Mouse (Mus musculus): Measurements from ENCODE around the gene Lgi2. TPM values are rescaled to one million over a fixed set of nuclear protein-coding genes. Genes with fewer than 3 reads are reported as not detected.

Lgi2 gene
- polyA plus RNA-seq, 1 experiment from 2014 or later = 1.8 TPM

DNA sequence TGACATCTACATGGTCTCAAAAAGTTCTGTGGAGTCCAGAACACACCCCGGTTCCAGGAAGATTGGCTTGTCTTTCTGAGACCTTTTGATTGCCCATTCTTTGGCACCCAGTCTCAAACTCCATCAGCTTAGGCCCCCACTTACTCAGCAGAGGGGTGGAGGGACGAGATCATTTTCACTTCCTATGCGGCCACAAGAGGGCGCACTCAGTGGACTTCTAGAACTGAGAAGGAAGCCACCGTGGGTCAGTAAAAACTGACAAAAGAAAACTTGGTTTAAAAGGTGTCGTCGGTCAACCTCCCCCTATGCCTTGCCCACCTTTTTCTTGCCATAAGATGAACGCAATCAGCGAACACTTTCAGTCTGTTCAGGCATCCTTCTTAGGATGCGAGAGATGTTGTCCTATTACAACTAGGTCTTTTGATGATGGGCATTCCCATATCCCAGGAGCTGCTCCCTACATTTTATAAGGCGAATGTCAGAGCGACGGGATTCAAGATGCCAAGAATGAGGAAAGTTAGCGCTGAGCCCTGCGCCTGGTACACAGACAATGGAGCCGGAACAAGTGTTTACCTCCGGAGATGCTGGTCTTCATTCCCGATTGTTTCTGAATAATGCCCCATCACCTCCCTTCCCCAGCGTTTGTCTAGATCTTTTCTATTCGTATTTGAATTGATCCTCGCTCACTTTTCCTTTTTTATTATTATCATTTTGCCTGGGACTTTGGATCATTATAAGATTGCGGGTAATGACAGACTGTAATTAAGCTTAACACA lies 50.8 kb downstream of the Lgi2 start:
- Histone ChIP-seq H3K4me1 (replicated peaks; ENCODE audit: control insufficient read depth, insufficient read depth, low read length) (no peaks in the 10 kb centered on the region), H3K36me3 (ENCODE audit: control insufficient read depth, insufficient read depth) (no peaks in the 10 kb centered on the region), H3K4me2 (replicated peaks; ENCODE audit: low read depth) (peak overlapping the region; percentile 57), H3K9me3 (ENCODE audit: control insufficient read depth) (no peaks in the 10 kb centered on the region), H3K27ac (ENCODE audit: low read depth, low read length) (no peak overlapping the region), H3K4me3 (ENCODE audit: low read depth, low read length) (peak overlapping the region; percentile 20), H3K27me3 (replicated peaks; ENCODE audit: control insufficient read depth, insufficient read depth, low read length) (no peaks in the 10 kb centered on the region), H3K9ac (ENCODE audit: low read depth, low read length) (no peak overlapping the region)
- no peak for ATAC-seq
- WGBS = 32% methylated on average over 22 of the region's 22 CpGs
- peak; percentile 86 for TF ChIP-seq CTCF (IDR thresholded peaks at IDR 0.05; ENCODE audit: low read depth)

DNA sequence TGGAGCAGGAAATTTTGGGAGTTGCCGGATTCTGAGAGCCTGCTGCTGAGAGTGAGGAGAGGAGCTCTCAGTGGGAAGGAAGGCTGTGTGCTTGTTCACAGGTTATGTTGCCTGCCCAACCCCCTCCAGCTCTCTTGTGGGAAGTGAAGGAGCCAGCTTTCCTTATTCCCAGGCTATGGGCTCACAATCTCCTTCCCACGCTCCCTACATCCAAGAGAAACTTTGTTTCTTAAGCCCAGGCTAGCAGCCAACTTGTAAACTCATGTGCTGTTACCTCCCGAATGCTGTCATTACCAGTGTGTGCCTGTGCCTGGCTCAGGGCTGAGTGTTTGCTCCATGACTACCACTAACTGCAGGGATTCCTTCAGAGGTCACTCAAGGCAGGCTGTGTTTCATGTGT lies 55.2 kb downstream of the Lgi2 start:
- no peak overlapping the region for H3K4me2 ChIP-seq (replicated peaks; ENCODE audit: low read depth)
- no peaks in the 10 kb centered on the region for H3K9me3 ChIP-seq (ENCODE audit: control insufficient read depth)
- no peak overlapping the region for H3K4me3 ChIP-seq (ENCODE audit: low read depth, low read length)
- no peak overlapping the region for H3K27ac ChIP-seq (ENCODE audit: low read depth, low read length)
- H3K9ac ChIP-seq (ENCODE audit: low read depth, low read length) = no peak overlapping the region
- no peaks in the 10 kb centered on the region for H3K36me3 ChIP-seq (ENCODE audit: control insufficient read depth, insufficient read depth)
- TF ChIP-seq CTCF (IDR thresholded peaks at IDR 0.05; ENCODE audit: low read depth) = no peak
- whole genome bisulfite sequencing = 67% methylated on average over 3 of the region's 3 CpGs
- H3K27me3 ChIP-seq (replicated peaks; ENCODE audit: control insufficient read depth, insufficient read depth, low read length) = no peaks in the 10 kb centered on the region
- ATAC-seq = no peak
- H3K4me1 ChIP-seq (replicated peaks; ENCODE audit: control insufficient read depth, insufficient read depth, low read length) = no peaks in the 10 kb centered on the region

DNA sequence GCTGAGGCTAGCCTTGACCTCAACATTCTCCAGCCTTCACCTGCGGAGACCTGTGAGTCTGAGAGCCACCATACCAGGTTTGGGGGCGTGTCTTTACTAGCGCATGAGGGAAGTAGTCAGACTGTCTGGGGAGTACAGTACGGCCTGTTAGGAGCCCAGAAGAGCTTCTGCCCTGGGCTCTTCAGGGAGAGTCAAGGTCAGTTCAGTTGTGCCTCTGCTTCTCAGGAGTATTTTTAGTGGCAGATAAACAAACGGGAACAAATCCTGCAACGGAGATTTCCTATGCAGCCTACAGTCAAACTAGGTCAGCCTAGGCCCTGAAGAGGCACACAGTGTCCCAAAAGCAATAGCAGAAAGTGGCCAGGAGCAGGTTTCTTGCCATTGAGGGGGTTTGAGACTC lies 56.8 kb downstream of the Lgi2 start:
- Histone ChIP-seq H3K9ac (ENCODE audit: low read depth, low read length) (no peak overlapping the region), H3K9me3 (ENCODE audit: control insufficient read depth) (no peaks in the 10 kb centered on the region), H3K4me1 (replicated peaks; ENCODE audit: control insufficient read depth, insufficient read depth, low read length) (no peaks in the 10 kb centered on the region), H3K36me3 (ENCODE audit: control insufficient read depth, insufficient read depth) (no peaks in the 10 kb centered on the region), H3K27me3 (replicated peaks; ENCODE audit: control insufficient read depth, insufficient read depth, low read length) (no peaks in the 10 kb centered on the region), H3K27ac (ENCODE audit: low read depth, low read length) (no peak overlapping the region), H3K4me3 (ENCODE audit: low read depth, low read length) (no peak overlapping the region), H3K4me2 (replicated peaks; ENCODE audit: low read depth) (no peak overlapping the region)
- WGBS = 66% methylated on average over 6 of the region's 6 CpGs
- TF ChIP-seq CTCF (IDR thresholded peaks at IDR 0.05; ENCODE audit: low read depth) = no peak
- no peak for ATAC-seq

DNA sequence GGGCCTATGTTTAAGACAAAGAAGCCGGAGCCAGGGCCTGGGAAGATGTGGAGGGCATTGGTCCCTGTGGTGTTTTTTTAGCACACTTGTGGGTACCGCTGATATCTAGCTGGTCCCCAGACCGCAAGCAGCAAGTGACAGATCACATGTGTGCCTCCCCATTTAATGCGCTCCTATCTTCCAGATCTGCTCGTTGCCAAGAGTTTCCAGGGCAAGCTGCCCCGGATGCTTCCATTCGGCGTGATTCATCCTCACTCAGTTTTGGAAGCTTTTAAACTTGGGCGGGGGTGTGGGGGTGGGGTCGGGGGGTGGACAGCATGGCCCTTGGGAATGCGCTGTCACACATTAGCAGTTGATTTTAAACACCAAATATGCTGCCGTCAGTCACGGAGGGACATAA lies 61.6 kb downstream of the Lgi2 start:
- Histone ChIP-seq H3K27ac (ENCODE audit: low read depth, low read length) (no peak overlapping the region), H3K9me3 (ENCODE audit: control insufficient read depth) (no peaks in the 10 kb centered on the region), H3K36me3 (ENCODE audit: control insufficient read depth, insufficient read depth) (no peaks in the 10 kb centered on the region), H3K4me2 (replicated peaks; ENCODE audit: low read depth) (no peak overlapping the region), H3K9ac (ENCODE audit: low read depth, low read length) (no peak overlapping the region), H3K27me3 (replicated peaks; ENCODE audit: control insufficient read depth, insufficient read depth, low read length) (no peaks in the 10 kb centered on the region), H3K4me1 (replicated peaks; ENCODE audit: control insufficient read depth, insufficient read depth, low read length) (no peaks in the 10 kb centered on the region), H3K4me3 (ENCODE audit: low read depth, low read length) (no peak overlapping the region)
- no peak for ATAC-seq
- WGBS = 82% methylated on average over 13 of the region's 13 CpGs
- TF ChIP-seq CTCF (IDR thresholded peaks at IDR 0.05; ENCODE audit: low read depth) = no peak

DNA sequence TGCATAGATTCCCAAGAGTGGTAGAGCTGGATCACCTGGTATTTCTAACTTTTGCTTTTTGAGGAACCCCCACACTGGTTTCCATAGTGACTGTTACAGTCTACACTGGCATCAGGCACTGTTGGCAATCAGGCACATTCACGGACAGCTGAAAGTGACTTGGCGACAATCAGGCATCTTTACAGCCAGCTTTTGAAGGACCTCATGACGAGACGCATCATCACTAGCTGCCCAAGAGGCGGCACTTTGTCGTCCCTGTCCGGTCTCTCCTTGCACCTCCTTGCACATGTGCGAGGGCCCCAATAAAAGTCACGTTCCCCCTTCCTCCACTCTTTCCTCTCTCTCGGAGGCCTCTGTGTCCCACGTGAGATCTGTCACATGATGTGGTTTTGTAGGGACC lies 62.1 kb downstream of the Lgi2 start:
- no peak overlapping the region for H3K27ac ChIP-seq (ENCODE audit: low read depth, low read length)
- H3K4me3 ChIP-seq (ENCODE audit: low read depth, low read length) = no peak overlapping the region
- H3K4me1 ChIP-seq (replicated peaks; ENCODE audit: control insufficient read depth, insufficient read depth, low read length) = no peaks in the 10 kb centered on the region
- 91% methylated on average over 11 of the region's 11 CpGs for WGBS
- TF ChIP-seq CTCF (IDR thresholded peaks at IDR 0.05; ENCODE audit: low read depth) = no peak
- no peaks in the 10 kb centered on the region for H3K9me3 ChIP-seq (ENCODE audit: control insufficient read depth)
- no peaks in the 10 kb centered on the region for H3K36me3 ChIP-seq (ENCODE audit: control insufficient read depth, insufficient read depth)
- no peaks in the 10 kb centered on the region for H3K27me3 ChIP-seq (replicated peaks; ENCODE audit: control insufficient read depth, insufficient read depth, low read length)
- H3K4me2 ChIP-seq (replicated peaks; ENCODE audit: low read depth) = no peak overlapping the region
- no peak overlapping the region for H3K9ac ChIP-seq (ENCODE audit: low read depth, low read length)
- ATAC-seq = no peak

DNA sequence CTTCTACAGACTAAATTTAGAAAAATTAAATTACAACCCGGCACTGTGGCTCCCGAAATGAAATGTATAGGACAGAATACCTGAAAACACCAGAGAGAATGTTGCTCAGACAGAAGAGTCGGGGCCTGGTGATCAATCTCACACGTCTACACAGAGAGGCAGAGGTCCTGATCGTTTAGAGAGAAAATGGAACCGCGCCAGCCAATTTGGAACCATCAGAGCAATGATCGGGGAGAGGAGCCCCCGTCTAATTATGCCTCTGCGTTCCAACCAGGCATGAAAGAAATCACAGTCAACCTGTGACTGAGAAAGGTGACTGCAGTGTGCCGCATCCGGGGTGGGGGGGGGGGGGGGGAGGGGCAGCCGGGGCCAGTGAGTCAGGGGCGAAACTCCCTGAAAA lies 70.6 kb downstream of the Lgi2 start:
- WGBS = 43% methylated on average over 13 of the region's 14 CpGs
- H3K27ac ChIP-seq (ENCODE audit: low read depth, low read length) = no peak overlapping the region
- TF ChIP-seq CTCF (IDR thresholded peaks at IDR 0.05; ENCODE audit: low read depth) = no peak
- ATAC-seq = no peak
- H3K36me3 ChIP-seq (ENCODE audit: control insufficient read depth, insufficient read depth) = no peaks in the 10 kb centered on the region
- H3K4me1 ChIP-seq (replicated peaks; ENCODE audit: control insufficient read depth, insufficient read depth, low read length) = no peaks in the 10 kb centered on the region
- H3K9ac ChIP-seq (ENCODE audit: low read depth, low read length) = no peak overlapping the region
- H3K27me3 ChIP-seq (replicated peaks; ENCODE audit: control insufficient read depth, insufficient read depth, low read length) = no peaks in the 10 kb centered on the region
- H3K4me3 ChIP-seq (ENCODE audit: low read depth, low read length) = no peak overlapping the region
- H3K4me2 ChIP-seq (replicated peaks; ENCODE audit: low read depth) = no peak overlapping the region
- no peaks in the 10 kb centered on the region for H3K9me3 ChIP-seq (ENCODE audit: control insufficient read depth)
